Mouse (Mus musculus): ENCODE measurements around the gene Cacng8.

GRCm38 (mm10) chr7:3411160-3411941, 20.9 kb downstream of the Cacng8 start:
- no peak for TF ChIP-seq GATA1 (IDR thresholded peaks at IDR 0.05; ENCODE audit: borderline replicate concordance, low read length)
- no peak for TF ChIP-seq FLI1 (IDR thresholded peaks at IDR 0.05; ENCODE audit: low read length)

Measured in megakaryocyte, embryonic 14.5 days (primary cell).